Mouse (Mus musculus) G1E (cell line): ENCODE data around the gene Htr1f. TPM values are rescaled to one million over a fixed set of nuclear protein-coding genes. Genes with fewer than 3 reads are reported as not detected.
A peak's percentile ranks its signal among the peaks of the same experiment; 100 is the strongest.

Source experiments
- ATAC-seq: 2 replicates; pipeline ENCODE4 v1.8.0; 2016; ENCODE audit warnings: mild to moderate bottlenecking; ENCODE audit not compliant: insufficient number of reproducible peaks, poor library complexity, low FRiP score, severe bottlenecking; ENCODE audit errors: extremely low read depth
- DNase-seq: peaks from one replicate; pipeline ENCODE4 v3.0.0; 2012; ENCODE audit warnings: low spot score
- H3K27me3 ChIP-seq: 2 replicates; pipeline ENCODE4 v1.6.1; 2012; ENCODE audit warnings: mild to moderate bottlenecking, low read length, inconsistent platforms; ENCODE audit not compliant: insufficient read depth
- H3K36me3 ChIP-seq: replicated peaks from 2 replicates; pipeline ENCODE3; 2012; ENCODE audit warnings: mild to moderate bottlenecking, inconsistent platforms
- H3K4me1 ChIP-seq: 2 replicates; pipeline ENCODE4 v1.6.1; 2012; ENCODE audit warnings: low read depth, low read length, inconsistent platforms, mixed read lengths; ENCODE audit not compliant: insufficient read depth
- H3K4me3 ChIP-seq: 2 replicates; pipeline ENCODE4 v1.5.1; 2012; ENCODE audit warnings: low read depth, mild to moderate bottlenecking, inconsistent platforms, low read length, moderate library complexity, mixed read lengths
- H3K9me3 ChIP-seq: replicated peaks from 2 replicates; pipeline ENCODE4 v1.6.1; 2012; ENCODE audit warnings: inconsistent platforms
- CTCF ChIP-seq: IDR thresholded peaks from 2 replicates; pipeline ENCODE4 v1.5.1; 2012; ENCODE audit warnings: low read depth, low read length, inconsistent platforms, mixed read lengths
- GATA1 ChIP-seq: IDR thresholded peaks from 2 replicates; pipeline ENCODE4 v1.6.1; 2012; ENCODE audit warnings: borderline replicate concordance, low read length, inconsistent platforms, mixed read lengths
- GATA2 ChIP-seq: IDR thresholded peaks from 2 replicates; pipeline ENCODE4 v1.6.1; 2012; ENCODE audit warnings: low read depth, low read length, inconsistent platforms, borderline replicate concordance
- POLR2AphosphoS5 ChIP-seq: IDR thresholded peaks from 2 replicates; pipeline ENCODE4 v1.6.1; 2012; ENCODE audit warnings: low read depth, low read length, inconsistent platforms; ENCODE audit not compliant: insufficient replicate concordance
- TAL1 ChIP-seq: conservative IDR thresholded peaks from 2 replicates; pipeline ENCODE4 v1.6.1; 2012; ENCODE audit warnings: low read depth, low read length, inconsistent platforms, mixed read lengths
- polyA plus RNA-seq: library from polyadenylated mRNA; stranded (reverse); fragments of >175 nt; gene quantifications from 2 replicates; pipeline ENCODE4 v1.2.3, GENCODE M21; 2012
- total RNA-seq, 2 experiments: library from RNA; stranded (forward) in 1 of 2; stranded (reverse) in 1 of 2; fragments of 200-1000 nt in 1 of 2; fragments of >200 nt in 1 of 2; fragmentation: Nextera tagmentation in 1 of 2; gene quantifications; 2 replicates each; pipeline ENCODE4 v1.2.3; 2014 to 2017

The Htr1f gene
- total and polyA plus RNA-seq, 3 experiments, result not detected

DNA sequence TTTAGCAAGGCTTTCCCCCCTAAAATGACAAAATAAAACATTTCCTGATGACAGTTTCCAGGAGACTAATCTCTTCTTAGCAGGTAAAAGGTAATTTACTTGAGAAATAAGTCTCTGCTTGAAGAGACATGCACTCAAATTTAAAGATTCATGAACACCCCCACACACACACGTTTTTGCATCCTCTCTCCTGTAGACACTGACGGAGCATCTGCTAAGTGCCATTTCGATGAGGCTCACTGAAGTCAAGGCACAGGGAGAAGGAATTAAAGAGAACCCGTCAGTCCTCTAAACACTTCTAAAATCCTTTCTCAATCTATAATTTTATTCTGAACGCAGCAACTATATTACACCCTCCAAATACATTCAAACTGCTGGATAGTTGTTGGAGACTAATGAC lies 131.0 kb downstream of the Htr1f start:
- ATAC-seq, result no peak
- DNase-seq, result no peak
- H3K9me3 ChIP-seq, result no peaks in the 10 kb centered on the region
- H3K27me3 ChIP-seq, result no peaks in the 10 kb centered on the region
- TF ChIP-seq GATA2, result no peak
- TF ChIP-seq TAL1, result no peak
- no peak for TF ChIP-seq GATA1
- TF ChIP-seq CTCF, result no peak
- H3K4me1 ChIP-seq, result no peaks in the 10 kb centered on the region
- H3K4me3 ChIP-seq, result no peak overlapping the region
- H3K36me3 ChIP-seq, result no peaks in the 10 kb centered on the region

DNA sequence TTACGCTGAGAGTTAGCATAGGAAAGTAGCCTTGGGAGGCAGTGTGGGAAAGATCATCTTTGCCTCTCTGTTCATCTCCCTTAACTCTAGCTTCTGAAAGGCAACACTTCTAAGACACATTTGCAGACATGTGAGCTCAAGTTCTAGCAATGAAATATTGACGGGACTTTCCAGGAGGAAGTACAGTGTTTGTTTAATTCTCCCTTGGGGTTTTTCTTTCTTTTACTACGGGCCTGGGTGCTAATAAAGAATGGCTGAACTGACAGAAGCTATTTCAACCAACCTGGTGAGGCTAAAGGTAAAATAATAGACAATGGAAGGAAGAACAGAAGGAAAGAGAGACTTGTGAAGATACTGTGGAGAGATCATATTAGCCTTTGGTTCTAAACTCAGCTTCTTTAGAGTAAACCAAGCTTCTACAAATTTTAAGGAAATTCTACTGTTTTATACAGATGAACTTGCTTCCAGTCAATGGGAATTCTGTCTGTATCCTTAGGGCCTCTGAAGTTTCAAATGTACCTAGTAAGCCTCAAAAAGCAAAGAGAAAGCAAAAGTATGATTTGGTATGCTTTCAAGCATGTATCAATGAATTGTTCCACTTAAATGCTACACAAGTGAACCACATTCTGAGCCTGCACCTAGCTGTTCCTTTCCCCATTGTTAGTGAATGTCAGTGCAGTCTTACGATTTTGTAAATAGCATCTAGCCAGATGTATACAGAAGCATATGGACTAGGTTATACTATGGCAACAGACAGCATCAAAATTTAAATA lies 131.9 kb downstream of the Htr1f start:
- Histone ChIP-seq H3K4me1 (no peaks in the 10 kb centered on the region), H3K36me3 (no peaks in the 10 kb centered on the region), H3K4me3 (no peak overlapping the region), H3K27me3 (no peaks in the 10 kb centered on the region), H3K9me3 (no peaks in the 10 kb centered on the region)
- ATAC-seq (no peak), DNase-seq (no peak)
- TF ChIP-seq GATA2 (no peak), TAL1 (no peak), GATA1 (no peak), CTCF (no peak), POLR2AphosphoS5 (no peak)

DNA sequence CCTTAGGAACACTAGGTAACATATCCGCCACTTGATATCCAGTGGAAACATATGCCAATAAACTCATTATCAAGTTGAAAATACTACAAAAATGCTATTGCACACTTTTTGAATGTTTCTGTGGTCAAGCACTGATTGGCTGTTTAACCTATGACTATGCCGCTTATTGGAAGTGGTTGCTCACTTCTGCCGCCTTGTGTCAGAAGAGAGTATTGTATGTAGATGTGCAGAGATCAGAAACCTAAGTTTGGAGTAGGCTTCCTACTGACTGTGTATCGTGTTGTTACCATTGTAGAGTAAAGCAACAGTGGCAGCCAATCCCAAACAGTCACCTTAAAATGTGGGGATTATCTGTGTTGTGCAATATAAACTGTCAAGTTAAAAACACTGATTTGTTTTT lies 144.0 kb downstream of the Htr1f start:
- TF ChIP-seq GATA2 (no peak), CTCF (0 out of 2 replicates have a peak, but pooled peaks have one; percentile 14)
- Histone ChIP-seq H3K4me1 (no peaks in the 10 kb centered on the region; the same call in 1 of the 2 replicates), H3K36me3 (no peaks in the 10 kb centered on the region), H3K9me3 (peaks cover 8% of the 10 kb centered on the region), H3K27me3 (no peaks in the 10 kb centered on the region), H3K4me3 (no peak overlapping the region)
- ATAC-seq, result no peak
- peak; percentile 2 for DNase-seq

DNA sequence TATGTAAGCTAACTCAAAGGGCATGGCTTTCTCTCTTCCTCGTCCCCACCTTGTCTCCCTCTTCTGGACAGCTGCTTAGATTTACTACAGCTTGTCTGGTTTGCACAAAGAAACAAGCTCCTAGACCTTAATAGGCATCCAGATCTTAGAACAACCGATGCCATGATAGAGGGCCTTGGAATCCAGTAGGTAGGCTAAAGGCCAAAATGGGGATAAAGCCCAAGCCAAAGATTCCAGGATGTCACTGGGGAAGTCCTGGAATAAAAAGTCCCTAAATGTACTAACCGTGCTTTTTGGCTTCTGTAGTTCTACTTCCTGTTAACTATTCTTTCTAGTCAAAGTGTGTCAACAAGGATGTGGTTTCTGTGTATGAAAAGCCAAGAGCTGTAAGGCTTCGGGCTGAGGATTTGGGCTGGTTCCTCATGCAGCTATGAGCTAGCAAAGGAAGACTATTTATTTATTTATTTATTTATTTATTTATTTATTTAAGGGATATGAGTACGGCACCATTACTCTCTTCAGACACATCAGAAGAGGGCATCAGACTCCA lies 163.9 kb downstream of the Htr1f start:
- no peak for DNase-seq
- no peaks in the 10 kb centered on the region for H3K36me3 ChIP-seq
- ATAC-seq, result no peak
- no peak for TF ChIP-seq GATA2
- no peak for TF ChIP-seq CTCF
- TF ChIP-seq POLR2AphosphoS5, result no peak
- no peak for TF ChIP-seq TAL1
- no peak for TF ChIP-seq GATA1
- no peaks in the 10 kb centered on the region for H3K9me3 ChIP-seq
- H3K27me3 ChIP-seq, result no peaks in the 10 kb centered on the region; the same call in 1 of the 2 replicates
- no peaks in the 10 kb centered on the region for H3K4me1 ChIP-seq
- no peak overlapping the region for H3K4me3 ChIP-seq

DNA sequence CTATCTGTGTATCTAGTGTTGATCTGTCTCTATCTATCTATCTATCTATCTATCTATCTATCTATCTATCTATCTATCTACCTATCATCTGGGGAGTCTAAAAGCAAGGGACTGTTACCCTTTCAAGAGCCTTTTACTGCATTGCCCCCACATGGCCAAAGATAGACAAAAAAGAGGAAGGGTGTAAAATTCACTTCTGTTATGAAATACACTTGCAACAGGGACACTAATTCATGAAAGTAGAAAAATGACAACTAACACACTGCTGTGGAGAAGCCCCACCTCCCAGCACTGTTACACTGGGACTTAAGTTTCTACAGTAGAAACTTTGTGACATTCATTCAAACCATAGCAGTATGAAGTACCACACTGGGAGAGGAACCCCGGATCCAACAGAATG lies 170.9 kb downstream of the Htr1f start:
- DNase-seq (no peak), ATAC-seq (no peak)
- Histone ChIP-seq H3K27me3 (no peaks in the 10 kb centered on the region), H3K4me1 (no peaks in the 10 kb centered on the region), H3K9me3 (no peaks in the 10 kb centered on the region), H3K36me3 (no peaks in the 10 kb centered on the region), H3K4me3 (no peak overlapping the region)
- TF ChIP-seq GATA2 (no peak), POLR2AphosphoS5 (no peak), TAL1 (no peak), CTCF (no peak), GATA1 (no peak)

DNA sequence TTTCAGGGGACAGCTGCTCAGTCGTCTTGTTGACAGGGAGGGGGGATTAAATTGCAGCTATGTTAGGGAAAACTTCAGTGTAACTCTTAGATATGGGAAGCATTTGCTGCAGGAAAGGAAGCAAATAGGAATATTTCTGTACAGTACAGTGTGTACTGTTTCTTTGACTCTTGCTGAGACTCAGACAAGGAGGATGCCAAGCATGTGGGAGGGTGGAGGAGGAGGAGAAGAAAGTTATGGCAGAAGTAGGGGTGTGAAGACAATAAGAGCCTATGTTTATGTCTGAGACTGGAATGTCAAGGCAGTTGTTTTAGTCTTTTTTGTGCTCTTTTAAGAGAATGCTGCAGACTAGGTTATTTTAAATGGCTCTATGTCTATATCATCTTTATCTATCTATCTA lies 171.6 kb downstream of the Htr1f start:
- no peaks in the 10 kb centered on the region for H3K4me1 ChIP-seq
- ATAC-seq (no peak), DNase-seq (no peak)
- H3K36me3 ChIP-seq, result no peaks in the 10 kb centered on the region
- H3K4me3 ChIP-seq, result no peak overlapping the region
- TF ChIP-seq POLR2AphosphoS5 (no peak), CTCF (no peak), GATA1 (no peak), TAL1 (no peak), GATA2 (no peak)
- H3K9me3 ChIP-seq, result no peaks in the 10 kb centered on the region
- H3K27me3 ChIP-seq, result no peaks in the 10 kb centered on the region

DNA sequence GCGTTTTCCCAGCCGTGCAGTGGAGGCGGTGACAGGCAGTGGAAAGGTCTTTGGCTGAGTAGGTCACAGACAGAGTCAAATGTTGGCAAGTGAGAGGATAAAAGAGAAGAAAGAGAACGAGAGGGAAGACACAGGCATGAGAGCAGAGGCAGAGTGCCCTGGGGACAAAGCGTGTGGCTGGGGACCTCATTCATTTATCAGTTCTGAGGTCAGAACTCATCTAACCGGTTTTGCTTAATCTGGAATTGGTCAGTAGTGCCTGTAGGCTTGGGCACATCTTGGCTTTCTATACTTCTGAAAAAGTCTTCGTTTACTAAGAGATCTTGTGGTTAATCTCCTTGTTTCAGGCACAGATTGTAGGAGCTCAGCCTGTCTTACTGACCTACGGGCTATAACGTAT lies 182.2 kb downstream of the Htr1f start:
- H3K4me3 ChIP-seq, result no peak overlapping the region
- H3K36me3 ChIP-seq, result no peaks in the 10 kb centered on the region
- 0 out of 2 replicates have a peak, but pooled peaks cover 2% of the 10 kb centered on the region for H3K27me3 ChIP-seq
- no peak for DNase-seq
- H3K9me3 ChIP-seq, result no peaks in the 10 kb centered on the region
- no peak for ATAC-seq
- H3K4me1 ChIP-seq, result no peaks in the 10 kb centered on the region
- no peak for TF ChIP-seq POLR2AphosphoS5
- no peak for TF ChIP-seq TAL1
- no peak for TF ChIP-seq GATA2
- TF ChIP-seq GATA1, result no peak
- no peak for TF ChIP-seq CTCF
